Mouse (Mus musculus): ENCODE measurements around the gene Mcts1.

The Mcts1 gene

GRCm38 (mm10) chrX:38600177-38600994, at the start of gene Mcts1:
Gene Mcts1, plus strand, starts transcription at chrX:38600578.
- DNase-seq = peak; percentile 47

GRCm38 (mm10) chrX:38553255-38553654, 47.1 kb upstream of the Mcts1 start:
- DNase-seq = no peak

- no peak for DNase-seq
Measured at GRCm38 (mm10) chrX:38563941-38564541, 36.3 kb upstream of the Mcts1 start.

GRCm38 (mm10) chrX:38564542-38565175, 35.7 kb upstream of the Mcts1 start:
- DNase-seq = peak; percentile 83

- DNase-seq = no peak
Measured at GRCm38 (mm10) chrX:38565176-38565542, 35.2 kb upstream of the Mcts1 start.

- DNase-seq = no peak
Measured at GRCm38 (mm10) chrX:38566521-38567205, 33.7 kb upstream of the Mcts1 start.

- no peak for DNase-seq
Measured at GRCm38 (mm10) chrX:38576078-38576477, 24.3 kb upstream of the Mcts1 start, which contains the start of gene Cul4b. Gene Cul4b, minus strand, starts transcription at chrX:38576196.

GRCm38 (mm10) chrX:38581140-38581539, 19.2 kb upstream of the Mcts1 start:
- no peak for DNase-seq

- DNase-seq = no peak
Measured at GRCm38 (mm10) chrX:38583261-38583660, 17.1 kb upstream of the Mcts1 start.

- no peak for DNase-seq
Measured at GRCm38 (mm10) chrX:38589827-38590226, 10.6 kb upstream of the Mcts1 start.

- DNase-seq = no peak
Measured at GRCm38 (mm10) chrX:38591749-38592148, 8.6 kb upstream of the Mcts1 start.

- peak; percentile 22 for DNase-seq
Measured at GRCm38 (mm10) chrX:38593180-38593889, 7.0 kb upstream of the Mcts1 start.

GRCm38 (mm10) chrX:38600995-38601369, 604 bp downstream of the Mcts1 start:
- DNase-seq = peak; percentile 6

- DNase-seq = peak; percentile 87
Measured at GRCm38 (mm10) chrX:38634801-38635637, 34.6 kb downstream of the Mcts1 start, which contains the start of gene C1galt1c1. Gene C1galt1c1, minus strand, starts transcription at chrX:38635087.

GRCm38 (mm10) chrX:38635638-38635931, 35.2 kb downstream of the Mcts1 start:
- DNase-seq = no peak

GRCm38 (mm10) chrX:38641435-38641834, 41.1 kb downstream of the Mcts1 start:
- no peak for DNase-seq

- DNase-seq = no peak
Measured at GRCm38 (mm10) chrX:38642183-38642582, 41.8 kb downstream of the Mcts1 start.

- DNase-seq = no peak
Measured at GRCm38 (mm10) chrX:38650404-38651039, 50.1 kb downstream of the Mcts1 start.

- no peak for DNase-seq
Measured at GRCm38 (mm10) chrX:38651167-38651566, 50.8 kb downstream of the Mcts1 start.

GRCm38 (mm10) chrX:38653181-38653580, 52.8 kb downstream of the Mcts1 start:
- no peak for DNase-seq

- no peak for DNase-seq
Measured at GRCm38 (mm10) chrX:38654681-38655080, 54.3 kb downstream of the Mcts1 start.
